Mouse (Mus musculus) NIH3T3 (cell line): ENCODE data around the gene Litaf.
"Not testable (repeated sequence)": the region's sequence is repeated elsewhere in the genome, so short reads cannot be mapped to it uniquely, and the experiment has no call there.

ENCODE experiments used
- DNase-seq: peaks from one replicate; pipeline ENCODE4 v3.0.0-alpha.2; 2012; ENCODE audit warnings: low read depth

The Litaf gene

GRCm38 (mm10) chr16:10991737-10992089 lies 74.2 kb downstream of the Litaf start:
- no peak for DNase-seq

DNA sequence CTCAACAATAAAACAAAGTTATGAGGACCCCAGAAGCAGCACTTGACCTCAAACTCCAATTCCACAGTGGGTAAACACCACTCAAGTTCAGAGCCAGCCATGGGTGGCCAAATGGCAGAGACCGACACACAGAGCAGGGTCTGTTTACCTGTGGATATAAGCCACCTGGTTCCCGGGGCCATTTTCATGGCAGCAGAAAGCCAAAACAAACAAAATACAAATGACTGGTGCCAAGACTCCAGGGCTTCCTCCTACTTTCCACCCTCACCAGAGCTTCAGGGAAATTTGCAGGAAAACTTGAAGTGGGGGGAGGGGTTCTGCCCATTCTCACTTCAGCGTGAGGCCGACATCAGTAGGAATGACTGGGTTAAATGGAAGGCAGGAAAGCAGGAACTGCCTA lies 75.2 kb downstream of the Litaf start:
- no peak for DNase-seq

GRCm38 (mm10) chr16:10989896-10990295 lies 76.1 kb downstream of the Litaf start:
- peak; percentile 42 for DNase-seq

DNA sequence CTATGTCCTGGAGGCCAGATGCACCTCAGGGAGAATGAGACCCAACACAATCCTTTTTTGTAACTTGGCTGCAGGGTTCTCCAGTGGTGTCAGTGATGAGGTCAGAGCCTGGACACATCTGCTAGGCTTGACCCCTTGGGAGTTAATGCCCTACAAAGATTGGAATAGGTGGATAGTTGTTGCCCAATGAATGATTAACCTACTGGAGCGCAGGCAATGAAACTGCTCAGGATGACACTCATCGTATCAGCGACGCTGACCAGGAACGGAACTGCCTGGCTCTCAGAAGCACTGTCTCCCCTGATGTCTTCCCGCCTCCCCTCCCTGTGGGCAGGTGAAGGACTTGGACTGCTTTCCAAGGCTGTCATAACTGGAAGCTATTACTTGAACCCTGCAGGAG lies 76.6 kb downstream of the Litaf start:
- no peak for DNase-seq

DNA sequence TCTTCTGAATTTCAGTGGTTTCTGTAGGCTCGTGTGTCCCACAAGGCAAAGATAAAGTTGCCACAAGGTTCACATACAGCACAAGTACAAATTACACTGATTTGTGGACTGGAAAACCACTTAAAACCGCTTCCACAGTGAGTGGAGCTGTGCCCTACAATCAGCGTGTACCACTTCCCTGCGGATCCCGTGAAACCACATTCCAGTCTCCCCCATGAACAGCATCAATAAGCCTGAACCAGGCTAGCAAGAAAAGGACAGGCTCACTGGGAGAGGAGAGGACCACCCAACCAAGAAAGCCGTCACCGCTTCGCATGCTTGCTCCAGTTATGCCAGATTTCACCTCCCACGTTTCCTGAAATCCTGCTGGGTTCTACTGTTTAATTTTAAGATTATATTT lies 77.7 kb downstream of the Litaf start:
- no peak for DNase-seq

DNA sequence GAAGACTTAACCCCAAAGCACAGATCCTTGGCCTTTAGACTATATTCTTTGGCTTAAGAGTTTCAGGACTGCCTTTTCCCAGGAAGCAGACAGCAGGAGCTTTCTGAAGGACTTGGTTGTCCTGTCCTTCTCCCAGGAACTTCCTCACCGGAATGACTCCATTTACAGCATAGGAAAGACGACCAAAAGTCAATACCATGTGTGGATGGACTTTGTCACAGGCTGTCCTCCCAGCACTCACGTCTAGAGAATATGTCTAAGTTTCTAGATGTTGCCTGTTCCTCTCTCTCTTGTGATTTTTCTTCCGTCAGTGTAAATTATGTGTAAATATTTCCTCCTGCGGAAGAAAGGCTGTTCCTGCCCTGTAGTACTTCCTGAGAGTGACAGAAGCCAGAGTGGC lies 81.4 kb downstream of the Litaf start:
- DNase-seq = no peak

DNA sequence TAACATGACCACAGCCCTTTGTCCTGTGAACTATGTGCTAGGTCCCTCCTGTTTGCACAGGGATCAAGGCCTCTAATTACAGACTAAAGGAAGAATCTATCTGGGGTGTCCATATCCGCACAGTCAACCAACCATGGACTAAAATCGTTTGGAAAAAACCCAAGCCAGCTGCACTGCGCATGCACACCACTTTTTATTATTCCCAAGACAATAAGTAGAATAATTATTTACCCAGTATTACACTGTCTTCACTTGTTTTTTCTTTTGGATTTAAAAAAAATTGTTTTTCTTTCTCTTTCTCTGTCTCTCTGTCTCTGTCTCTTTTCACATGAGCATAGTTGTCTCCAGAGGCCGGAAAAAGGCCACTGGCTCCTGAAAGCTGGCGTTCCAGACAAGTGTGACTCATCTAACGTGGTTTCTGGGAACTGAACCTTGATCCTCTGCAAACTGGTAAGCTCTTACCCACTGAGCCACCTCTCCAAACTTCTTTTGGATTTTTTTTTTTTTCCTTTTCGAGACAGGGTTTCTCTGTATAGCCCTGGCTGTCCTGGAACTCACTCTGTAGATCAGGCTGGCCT lies 84.4 kb downstream of the Litaf start:
- DNase-seq = peak; percentile 72

DNA sequence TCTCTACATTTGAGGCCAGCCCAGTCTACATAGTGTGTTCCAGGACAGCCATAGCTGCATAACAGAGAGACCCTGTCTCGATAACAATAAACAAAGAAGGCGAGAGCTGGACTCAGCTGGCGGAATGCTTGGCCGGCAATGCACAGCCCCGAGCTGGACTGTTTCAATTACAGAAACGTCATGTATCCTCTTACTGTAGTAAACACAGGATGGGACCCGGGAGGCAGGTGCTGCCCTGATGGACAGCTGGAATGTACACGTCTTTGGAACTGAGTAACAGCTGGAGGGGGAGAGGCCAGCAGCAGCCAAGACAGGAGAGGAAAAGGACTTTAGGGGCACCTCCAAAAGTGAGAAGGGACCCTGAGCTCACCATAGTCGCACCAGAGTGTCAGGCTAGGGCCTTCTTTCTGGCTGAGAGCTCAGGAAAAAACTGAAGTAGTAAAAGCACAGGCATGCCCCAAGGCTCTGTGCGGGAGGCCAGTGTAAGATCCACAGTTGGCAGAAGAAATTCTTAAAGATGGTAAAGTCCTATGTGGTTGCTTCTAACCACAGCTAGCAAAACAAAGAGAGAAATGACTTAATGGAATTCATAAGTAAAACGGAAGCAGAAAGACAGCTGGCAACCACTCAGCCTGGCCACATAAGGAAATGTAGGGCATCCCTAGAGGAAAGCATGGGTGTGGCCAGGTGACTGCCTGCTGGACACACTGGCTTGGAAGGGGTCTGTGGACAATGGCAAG lies 86.7 kb downstream of the Litaf start:
- DNase-seq = peak; percentile 61

DNA sequence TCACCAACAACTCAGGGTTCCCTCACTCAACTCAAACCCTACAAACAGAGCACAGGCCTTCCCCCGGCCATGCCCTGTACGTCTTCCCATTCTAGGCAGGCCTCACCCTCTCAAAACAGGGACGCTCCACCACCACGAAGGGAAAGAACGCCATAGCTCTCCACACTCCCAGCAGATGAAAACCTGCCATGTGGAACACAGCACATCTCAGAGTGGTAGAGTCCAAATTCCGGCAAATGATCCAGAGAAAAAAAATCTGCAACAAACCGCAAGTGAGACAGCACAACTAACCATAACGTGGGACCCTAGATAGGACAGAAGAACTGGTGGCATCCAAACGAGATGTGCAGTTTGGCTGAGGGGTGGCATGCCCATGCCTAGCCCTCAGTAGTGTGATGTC lies 88.1 kb downstream of the Litaf start:
- no peak for DNase-seq

GRCm38 (mm10) chr16:10976202-10976631 lies 89.7 kb downstream of the Litaf start:
- peak; percentile 45 for DNase-seq

DNA sequence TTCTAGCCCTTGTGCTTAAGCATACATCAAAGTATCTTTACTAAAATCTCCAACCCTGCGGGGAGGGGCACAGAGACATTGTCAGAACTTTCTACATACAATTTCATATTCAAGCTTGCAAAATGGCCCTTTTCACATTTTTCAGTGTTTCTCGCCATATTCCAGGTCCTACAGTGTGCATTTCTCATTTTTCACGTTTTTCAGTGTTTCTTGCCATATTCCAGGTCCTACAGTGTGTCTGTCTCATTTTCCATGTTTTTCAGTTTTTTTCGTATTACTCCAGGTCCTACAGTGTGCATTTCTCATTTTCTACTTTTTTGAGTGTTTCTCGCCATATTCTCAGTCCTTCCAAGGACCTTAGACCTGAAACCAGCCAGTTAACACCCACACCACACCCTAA lies 91.0 kb downstream of the Litaf start:
- DNase-seq = no peak

DNA sequence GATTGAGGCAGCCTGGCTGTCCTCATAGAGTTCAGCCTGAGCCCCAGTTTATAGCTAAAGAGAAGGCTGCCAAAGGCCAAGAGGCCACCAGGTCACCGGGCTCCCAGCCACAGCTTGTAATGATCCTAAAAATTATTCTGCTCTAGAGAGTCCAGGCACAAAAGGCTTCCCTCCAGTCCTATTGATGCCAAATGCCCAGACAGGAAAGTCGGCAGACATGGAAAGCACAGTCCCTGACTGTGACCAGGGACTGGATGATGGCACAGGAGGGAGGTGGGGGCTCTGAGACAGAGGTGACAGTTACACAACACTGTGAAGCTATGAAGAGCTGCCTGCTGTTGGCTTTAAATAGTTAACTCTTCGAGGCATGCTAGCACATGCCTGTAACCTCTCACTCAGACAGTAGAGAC lies 91.9 kb downstream of the Litaf start:
- no peak for DNase-seq

DNA sequence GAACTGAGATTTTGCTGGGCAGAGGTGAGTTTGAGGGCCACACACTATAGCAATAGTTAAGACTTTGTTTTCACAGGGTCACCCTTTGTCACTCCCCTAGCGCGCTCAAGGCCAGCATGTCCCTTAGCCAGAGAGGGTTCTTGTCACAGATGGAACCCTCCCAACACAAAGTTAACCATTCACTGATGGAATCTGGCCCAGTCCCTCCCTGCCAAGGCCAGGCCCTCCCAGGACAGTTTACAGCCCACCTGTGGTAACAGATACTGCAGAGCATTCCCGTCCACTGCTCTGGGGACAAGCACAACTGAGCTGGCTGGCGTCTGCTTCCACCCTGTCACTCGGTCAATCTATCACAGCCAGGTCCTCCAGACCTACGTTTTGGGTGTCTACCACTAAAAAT lies 93.7 kb downstream of the Litaf start:
- DNase-seq = no peak

DNA sequence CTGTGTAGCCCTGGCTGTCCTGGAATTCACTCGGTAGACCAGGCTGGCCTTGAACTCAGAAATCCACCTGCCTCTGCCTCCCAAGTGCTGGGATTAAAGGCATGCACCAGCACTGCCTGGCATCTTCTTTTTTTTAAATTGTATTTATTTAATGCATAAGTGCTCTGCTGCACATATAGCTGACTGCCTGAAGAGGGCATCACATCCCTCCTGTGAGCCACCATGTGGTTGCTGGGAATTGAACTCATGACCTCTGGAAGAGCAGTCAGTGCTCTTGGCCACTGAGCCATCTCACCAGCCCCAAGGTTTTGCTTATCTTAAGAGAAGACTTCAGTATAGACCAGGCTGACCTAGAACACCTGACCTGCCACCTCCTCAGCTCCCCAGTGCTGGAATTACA lies 96.0 kb downstream of the Litaf start:
- peak; percentile 40 for DNase-seq

DNA sequence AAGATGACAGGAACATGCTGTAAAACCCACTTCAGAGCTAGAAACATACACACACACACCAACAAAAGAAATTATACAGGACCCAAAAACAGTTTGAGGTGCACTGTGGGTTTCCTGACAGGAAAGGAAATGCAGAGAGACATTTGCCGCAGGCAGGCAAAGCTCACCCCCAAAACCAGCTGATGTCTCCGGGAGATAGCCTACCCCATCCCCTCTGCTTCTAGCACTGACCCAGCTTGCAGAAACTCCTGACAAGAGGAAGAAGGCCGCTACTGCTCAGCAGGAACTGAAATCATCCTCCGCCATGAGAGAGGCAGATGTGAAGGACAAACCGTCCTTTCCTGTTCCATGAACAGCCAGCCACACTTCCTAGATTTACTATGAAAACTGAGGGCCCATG lies 96.6 kb downstream of the Litaf start:
- no peak for DNase-seq

GRCm38 (mm10) chr16:10968299-10968698 lies 97.7 kb downstream of the Litaf start:
- DNase-seq = no peak

- no peak for DNase-seq
These were observed 98.2 kb downstream of the Litaf start for GRCm38 (mm10) chr16:10967756-10968155.

GRCm38 (mm10) chr16:10967013-10967412 lies 98.9 kb downstream of the Litaf start:
- DNase-seq = no peak

DNA sequence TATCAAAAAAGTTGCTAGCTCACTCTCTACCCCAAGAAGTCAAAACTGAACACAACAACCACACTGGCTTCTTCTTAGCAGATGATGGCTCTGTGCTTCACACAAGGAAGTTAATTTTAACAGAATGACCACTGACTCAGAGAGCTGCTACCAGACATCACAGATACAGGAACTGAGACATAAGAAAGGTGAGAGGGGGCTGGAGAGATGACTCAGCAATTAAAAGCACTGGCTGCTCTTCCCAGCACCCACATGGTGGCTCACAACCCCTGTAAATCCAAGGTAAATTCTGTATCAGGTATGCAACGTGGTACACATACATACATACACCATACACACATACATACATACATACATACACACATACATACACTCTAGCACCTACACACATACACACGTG lies 100.9 kb downstream of the Litaf start:
- DNase-seq = no peak

DNA sequence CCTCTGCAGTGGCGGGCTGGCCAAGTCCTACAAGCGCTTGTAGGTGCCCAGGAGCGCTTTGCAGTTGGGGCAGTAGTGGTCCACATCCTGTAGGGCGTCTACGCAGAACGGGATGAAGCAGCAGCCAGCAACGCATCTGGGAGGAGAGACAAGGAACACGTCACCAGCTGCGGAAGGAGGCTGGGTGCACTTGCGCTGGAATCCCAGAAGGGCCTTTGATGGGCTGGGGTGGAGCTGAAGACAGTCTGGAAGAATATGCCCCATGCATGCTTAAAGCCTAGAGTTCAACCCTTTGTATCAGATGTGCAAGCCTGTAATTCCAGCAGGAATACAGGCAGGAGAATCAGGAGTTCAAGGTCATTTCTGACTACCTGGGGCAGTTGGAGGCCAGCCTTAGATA lies 105.0 kb downstream of the Litaf start:
- DNase-seq = no peak

DNA sequence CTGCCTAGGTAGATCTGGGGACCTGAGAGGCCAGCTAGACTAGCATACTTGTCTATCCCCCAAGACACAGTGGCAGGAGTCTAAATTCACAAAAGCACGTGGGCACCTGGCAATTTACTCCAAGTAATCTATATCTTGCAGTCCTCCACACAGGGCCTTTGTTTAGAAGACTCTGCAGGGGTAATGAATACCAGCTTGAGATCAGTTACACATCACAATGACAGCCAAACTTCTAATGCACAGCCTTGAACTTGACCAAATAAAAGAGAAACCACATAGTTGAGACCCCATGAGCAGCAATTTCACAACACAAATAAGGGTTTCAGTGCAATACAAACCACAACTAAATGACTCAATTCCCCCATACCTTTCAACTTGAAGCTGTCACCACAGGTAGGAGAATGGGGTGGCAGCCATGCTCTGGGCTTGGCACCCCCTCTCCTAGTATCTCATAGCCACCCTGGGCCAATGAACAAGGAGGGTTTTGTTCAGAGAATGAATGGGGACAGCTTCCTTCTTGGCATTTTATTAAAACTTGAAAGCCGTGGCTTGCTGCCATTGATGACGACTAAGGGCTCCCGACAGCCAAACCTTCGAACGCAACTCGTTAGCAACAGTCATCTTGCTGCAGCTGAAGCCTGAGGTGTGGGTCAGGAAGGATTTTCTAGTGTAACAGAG lies 107.1 kb downstream of the Litaf start:
- peak; percentile 56 for DNase-seq

DNA sequence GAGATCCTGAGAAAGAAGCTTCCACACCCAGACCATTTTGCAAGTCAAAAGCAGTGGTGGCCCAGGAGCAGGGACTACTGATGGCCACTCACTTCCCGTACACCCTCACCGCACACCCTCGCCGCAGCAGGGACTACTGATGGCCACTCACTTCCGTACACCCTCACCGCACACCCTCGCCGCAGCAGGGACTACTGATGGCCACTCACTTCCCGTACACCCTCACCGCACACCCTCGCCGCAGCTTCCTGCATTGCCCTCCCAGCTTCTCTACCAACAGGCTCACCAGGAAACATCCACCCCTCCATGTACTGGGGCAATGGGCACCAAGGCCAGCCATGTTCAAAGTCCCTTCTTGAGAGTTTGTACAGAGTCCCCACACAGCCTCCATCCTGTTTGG lies 107.7 kb downstream of the Litaf start:
- DNase-seq = not testable (repeated sequence)

GRCm38 (mm10) chr16:10957794-10958193 lies 108.2 kb downstream of the Litaf start:
- no peak for DNase-seq
